Mouse (Mus musculus) ES-CJ7 (cell line): ENCODE results near the gene Kank2.

ENCODE experiments used
- DNase-seq: peaks from one replicate; pipeline ENCODE4 v3.0.0; 2011; ENCODE audit warnings: low read depth, low spot score

Kank2 gene

GRCm38 (mm10) chr9:21798345-21799009 is at the start of gene Kank2:
Gene Kank2 (minus strand): TSS chr9:21798744.
- DNase-seq: peak; percentile 76

- DNase-seq: peak; percentile 59
Observed at GRCm38 (mm10) chr9:21847926-21848325, 49.4 kb upstream of the Kank2 start.

- no peak for DNase-seq
Observed at GRCm38 (mm10) chr9:21847425-21847824, 48.9 kb upstream of the Kank2 start.

- peak; percentile 65 for DNase-seq
Observed at GRCm38 (mm10) chr9:21846755-21847341, 48.3 kb upstream of the Kank2 start.

- peak; percentile 67 for DNase-seq
Observed at GRCm38 (mm10) chr9:21845381-21846080, 47.0 kb upstream of the Kank2 start.

GRCm38 (mm10) chr9:21843086-21843485 is 44.5 kb upstream of the Kank2 start:
- no peak for DNase-seq

- DNase-seq: no peak
Observed at GRCm38 (mm10) chr9:21842391-21842790, 43.8 kb upstream of the Kank2 start.

- DNase-seq: no peak
Observed at GRCm38 (mm10) chr9:21841340-21841739, 42.8 kb upstream of the Kank2 start.

GRCm38 (mm10) chr9:21840115-21840787 is 41.7 kb upstream of the Kank2 start:
- peak; percentile 50 for DNase-seq

- no peak for DNase-seq
Observed at GRCm38 (mm10) chr9:21837690-21838089, 39.1 kb upstream of the Kank2 start.

GRCm38 (mm10) chr9:21835258-21835912 is 36.8 kb upstream of the Kank2 start, which contains the start of gene Angptl8:
Gene Angptl8 (plus strand): TSS chr9:21835510.
- no peak for DNase-seq

- DNase-seq: no peak
Observed at GRCm38 (mm10) chr9:21831558-21832240, 33.2 kb upstream of the Kank2 start.

- no peak for DNase-seq
Observed at GRCm38 (mm10) chr9:21830936-21831335, 32.4 kb upstream of the Kank2 start.

- DNase-seq: no peak
Observed at GRCm38 (mm10) chr9:21830461-21830850, 31.9 kb upstream of the Kank2 start.

- no peak for DNase-seq
Observed at GRCm38 (mm10) chr9:21829834-21830460, 31.4 kb upstream of the Kank2 start.

- DNase-seq: peak; percentile 62
Observed at GRCm38 (mm10) chr9:21824366-21824765, 25.8 kb upstream of the Kank2 start.

- peak; percentile 53 for DNase-seq
Observed at GRCm38 (mm10) chr9:21823957-21824356, 25.4 kb upstream of the Kank2 start.

- DNase-seq: no peak
Observed at GRCm38 (mm10) chr9:21822686-21823085, 24.1 kb upstream of the Kank2 start.

- DNase-seq: no peak
Observed at GRCm38 (mm10) chr9:21820183-21820582, 21.6 kb upstream of the Kank2 start.

GRCm38 (mm10) chr9:21819181-21819729 is 20.7 kb upstream of the Kank2 start:
- DNase-seq: no peak
